Mouse (Mus musculus) myocyte (in vitro differentiated cells): ENCODE results near the gene Sin3b.

Experiments
- MYOD1 ChIP-seq, 3 experiments: IDR thresholded peaks; one replicate each; pipeline ENCODE4 v1.6.1; 2011; ENCODE audit warnings: control low read depth in 2 of 3, low read depth in 2 of 3, mild to moderate bottlenecking in 2 of 3, moderate library complexity in 1 of 3; ENCODE audit not compliant: insufficient read length in 2 of 3, control insufficient read depth in 1 of 3
- POLR2A ChIP-seq: IDR thresholded peaks from one replicate; pipeline ENCODE4 v1.6.1; 2011; ENCODE audit warnings: low read depth, mild to moderate bottlenecking, control low read depth, moderate library complexity; ENCODE audit not compliant: insufficient read length
- REST ChIP-seq: IDR thresholded peaks from one replicate; pipeline ENCODE4 v1.6.1; 2011; ENCODE audit warnings: mild to moderate bottlenecking, control low read depth, moderate library complexity; ENCODE audit not compliant: insufficient read depth, insufficient read length

- TF ChIP-seq POLR2A (no peak), REST (no peak), MYOD1 (IDR thresholded peaks at IDR 0.05; ENCODE audit: control insufficient read depth in 1 of 3, insufficient read length in 2 of 3, low read depth in 2 of 3) (no peak)
These were observed 13.8 kb downstream of the Sin3b start for GRCm38 (mm10) chr8:72736868-72737267.
